Mouse (Mus musculus): ENCODE data around the gene Rnf227. TPM values are rescaled to one million over a fixed set of nuclear protein-coding genes. Genes with fewer than 3 reads are reported as not detected.

The Rnf227 gene
- polyA plus RNA-seq (2012; rRNA removed) (10.5 and 12.2 TPM in 2 replicates), polyA plus RNA-seq (2014; fragmentation: Nextera tagmentation; extraction: Ambion mirVana) (13.6 and 17.8 TPM in 2 replicates)

DNA sequence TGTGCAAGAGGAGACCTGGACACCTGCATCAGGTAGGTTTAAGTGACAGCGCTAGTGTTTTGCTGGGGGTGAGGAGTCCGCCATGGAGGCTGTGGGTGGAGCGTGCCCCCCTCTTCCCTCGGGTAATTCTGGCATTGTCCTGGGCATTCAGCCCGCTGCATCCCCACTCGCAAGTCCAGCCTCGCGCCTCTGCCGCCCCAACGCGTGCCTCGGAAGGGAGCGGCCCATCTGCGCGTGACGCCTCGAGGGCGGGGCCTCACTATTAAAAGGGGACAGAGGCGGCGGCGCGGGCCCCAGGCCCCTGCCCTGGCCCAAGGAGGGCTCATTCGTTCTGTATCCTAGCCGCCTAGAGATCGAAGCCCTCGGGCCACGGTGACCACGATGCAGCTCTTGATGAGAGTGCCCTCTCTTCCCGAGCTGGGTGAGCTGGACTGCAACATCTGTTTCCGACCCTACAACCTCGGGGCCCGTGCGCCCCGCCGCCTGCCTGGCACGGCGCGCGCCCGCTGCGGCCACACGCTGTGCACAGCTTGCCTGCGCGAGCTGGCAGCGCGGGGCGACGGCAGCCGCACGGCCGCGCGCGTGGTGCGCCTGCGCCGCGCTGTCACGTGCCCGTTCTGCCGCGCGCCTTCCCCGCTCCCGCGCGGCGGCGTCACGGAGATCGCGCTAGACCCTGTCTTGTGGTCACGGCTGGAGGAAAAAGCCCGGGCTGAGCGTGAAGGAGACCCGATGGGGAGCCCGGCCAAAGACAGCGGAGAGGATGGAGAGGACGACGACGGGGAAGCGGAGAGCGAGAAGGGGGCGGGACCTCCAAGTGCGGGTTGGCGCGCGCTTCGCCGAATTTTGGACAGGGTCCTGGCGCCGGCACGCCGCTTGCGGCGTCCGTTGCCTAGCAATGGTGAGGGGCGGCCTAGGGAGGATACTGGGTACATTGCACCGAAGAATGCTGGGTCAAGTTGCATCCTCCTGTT is at the start of gene Rnf227:
Gene Rnf227 (plus strand): TSS at position 301 of the 971 bp plus-strand sequence.
- no peaks in the 10 kb centered on the region for H3K27me3 ChIP-seq (ENCODE audit: control insufficient read depth, insufficient read depth, low read length)

DNA sequence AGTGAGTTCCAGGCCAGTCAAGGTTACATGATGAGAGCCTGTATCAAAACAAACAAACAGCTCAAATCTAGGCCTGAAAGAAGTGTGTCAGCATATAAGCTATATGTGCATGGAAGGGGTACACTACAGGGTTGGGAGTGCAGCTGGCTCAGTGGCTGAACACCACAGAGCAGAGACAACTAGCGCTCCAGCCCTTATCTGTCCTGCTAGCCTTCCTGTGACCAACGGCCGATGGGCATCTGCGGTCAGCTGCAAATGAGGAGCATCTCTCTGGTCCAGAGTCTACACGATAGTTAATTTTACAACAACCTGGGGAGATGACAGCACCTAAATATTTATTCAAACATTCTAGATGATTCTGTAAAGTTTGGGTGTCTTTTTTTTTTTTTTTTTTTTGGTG is 49.1 kb upstream of the Rnf227 start:
- ATAC-seq (ENCODE audit: low FRiP score, low read depth), result no peak
- no peak overlapping the region for H3K9ac ChIP-seq (ENCODE audit: low read depth, low read length, severe bottlenecking)

More for the DNA sequence above, at the start of gene Rnf227:
- TF ChIP-seq POLR2A (IDR thresholded peaks at IDR 0.05; ENCODE audit: borderline replicate concordance, extremely low read depth, insufficient read depth, insufficient read length), result peak; percentile 20; the same call in 1 of the 2 replicates
- Histone ChIP-seq H3K9ac (ENCODE audit: low read depth, low read length, severe bottlenecking) (peak within 1 kb of the TSS; percentile 73), H3K27ac (replicated peaks; ENCODE audit: low read depth, low read length) (peak within 1 kb of the TSS; percentile 75), H3K9me3 (ENCODE audit: control insufficient read depth, low read length) (no peaks in the 10 kb centered on the region), H3K4me2 (replicated peaks; ENCODE audit: low read depth, low read length, severe bottlenecking) (peak within 1 kb of the TSS; percentile 89), H3K4me3 (replicated peaks; ENCODE audit: low read length) (peak within 1 kb of the TSS; percentile 64), H3K36me3 (ENCODE audit: control insufficient read depth, insufficient read depth, low read length) (peaks cover 24% of the 10 kb centered on the region), H3K4me1 (ENCODE audit: control insufficient read depth, insufficient read depth, low read length) (peaks cover 15% of the 10 kb centered on the region)
- DNase-seq (ENCODE audit: low spot score) (peak; percentile 62), ATAC-seq (ENCODE audit: low FRiP score, low read depth) (peak; percentile 87)
- WGBS, result 2% methylated on average over 82 of the region's 99 CpGs

DNA sequence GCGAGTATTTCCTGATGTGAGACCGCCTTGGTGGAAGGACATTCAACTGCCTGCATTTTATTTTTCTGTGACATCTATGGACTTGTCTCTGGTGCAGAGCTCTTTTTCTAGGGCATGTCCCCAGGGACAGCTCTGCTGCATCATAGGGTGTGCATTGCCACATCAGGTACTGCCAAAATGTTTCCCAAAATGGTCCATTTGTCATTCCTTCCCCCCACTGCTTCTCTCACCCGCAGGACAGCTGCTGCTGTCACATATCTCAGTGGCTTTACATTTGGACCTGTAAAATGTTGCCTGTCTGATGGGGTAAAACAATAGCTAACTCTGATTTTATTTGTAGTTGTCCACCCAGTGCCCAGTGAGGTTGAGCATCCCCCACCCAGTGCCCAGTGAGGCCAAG is 45.0 kb upstream of the Rnf227 start:
- Histone ChIP-seq H3K27me3 (ENCODE audit: control insufficient read depth, insufficient read depth, low read length) (no peaks in the 10 kb centered on the region), H3K4me3 (replicated peaks; ENCODE audit: low read length) (no peak overlapping the region), H3K27ac (replicated peaks; ENCODE audit: low read depth, low read length) (no peak overlapping the region), H3K9ac (ENCODE audit: low read depth, low read length, severe bottlenecking) (no peak overlapping the region), H3K36me3 (ENCODE audit: control insufficient read depth, insufficient read depth, low read length) (peaks cover 26% of the 10 kb centered on the region), H3K4me2 (replicated peaks; ENCODE audit: low read depth, low read length, severe bottlenecking) (no peak overlapping the region), H3K9me3 (ENCODE audit: control insufficient read depth, low read length) (no peaks in the 10 kb centered on the region), H3K4me1 (ENCODE audit: control insufficient read depth, insufficient read depth, low read length) (no peaks in the 10 kb centered on the region)
- DNase-seq (ENCODE audit: low spot score) (no peak), ATAC-seq (ENCODE audit: low FRiP score, low read depth) (no peak)
- TF ChIP-seq POLR2A (IDR thresholded peaks at IDR 0.05; ENCODE audit: borderline replicate concordance, extremely low read depth, insufficient read depth, insufficient read length), result no peak
- 83% methylated on average over 3 of the region's 3 CpGs for WGBS

More for the DNA sequence above, 49.1 kb upstream of the Rnf227 start:
- Histone ChIP-seq H3K36me3 (ENCODE audit: control insufficient read depth, insufficient read depth, low read length) (no peaks in the 10 kb centered on the region), H3K4me2 (replicated peaks; ENCODE audit: low read depth, low read length, severe bottlenecking) (no peak overlapping the region), H3K4me1 (ENCODE audit: control insufficient read depth, insufficient read depth, low read length) (no peaks in the 10 kb centered on the region), H3K4me3 (replicated peaks; ENCODE audit: low read length) (no peak overlapping the region), H3K9me3 (ENCODE audit: control insufficient read depth, low read length) (no peaks in the 10 kb centered on the region), H3K27me3 (ENCODE audit: control insufficient read depth, insufficient read depth, low read length) (no peaks in the 10 kb centered on the region), H3K27ac (replicated peaks; ENCODE audit: low read depth, low read length) (no peak overlapping the region)
- 96% methylated on average over 5 of the region's 5 CpGs for WGBS
- no peak for DNase-seq (ENCODE audit: low spot score)
- TF ChIP-seq POLR2A (IDR thresholded peaks at IDR 0.05; ENCODE audit: borderline replicate concordance, extremely low read depth, insufficient read depth, insufficient read length), result no peak

DNA sequence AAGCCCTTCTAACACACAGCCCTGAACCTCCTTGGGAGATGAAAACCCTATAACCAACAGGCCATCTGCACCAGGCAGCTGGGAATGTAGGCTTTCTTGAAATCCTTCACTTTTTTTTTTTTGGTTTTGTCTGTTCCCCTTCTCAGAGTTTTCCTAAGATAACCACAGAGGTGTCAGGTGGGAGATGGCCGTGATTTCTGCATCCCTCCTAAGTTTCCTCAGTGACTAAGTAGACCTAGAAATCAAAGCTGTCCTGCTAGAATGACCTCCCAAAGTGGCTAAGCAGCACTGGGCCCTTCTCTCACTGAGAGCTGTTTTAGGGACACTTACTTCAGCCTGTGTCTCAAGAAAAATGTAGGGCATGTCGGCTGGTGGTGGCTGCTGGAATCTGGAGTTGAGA is 42.5 kb upstream of the Rnf227 start:
- H3K4me1 ChIP-seq (ENCODE audit: control insufficient read depth, insufficient read depth, low read length), result no peaks in the 10 kb centered on the region
- no peak overlapping the region for H3K4me3 ChIP-seq (replicated peaks; ENCODE audit: low read length)
- H3K4me2 ChIP-seq (replicated peaks; ENCODE audit: low read depth, low read length, severe bottlenecking), result no peak overlapping the region
- ATAC-seq (ENCODE audit: low FRiP score, low read depth) (no peak), DNase-seq (ENCODE audit: low spot score) (no peak)
- H3K9me3 ChIP-seq (ENCODE audit: control insufficient read depth, low read length), result no peaks in the 10 kb centered on the region
- no peak overlapping the region for H3K9ac ChIP-seq (ENCODE audit: low read depth, low read length, severe bottlenecking)
- no peak for TF ChIP-seq POLR2A (IDR thresholded peaks at IDR 0.05; ENCODE audit: borderline replicate concordance, extremely low read depth, insufficient read depth, insufficient read length)
- WGBS, result 98% methylated on average over 2 of the region's 2 CpGs
- H3K27me3 ChIP-seq (ENCODE audit: control insufficient read depth, insufficient read depth, low read length), result no peaks in the 10 kb centered on the region
- no peak overlapping the region for H3K27ac ChIP-seq (replicated peaks; ENCODE audit: low read depth, low read length)
- H3K36me3 ChIP-seq (ENCODE audit: control insufficient read depth, insufficient read depth, low read length), result peaks cover 48% of the 10 kb centered on the region

DNA sequence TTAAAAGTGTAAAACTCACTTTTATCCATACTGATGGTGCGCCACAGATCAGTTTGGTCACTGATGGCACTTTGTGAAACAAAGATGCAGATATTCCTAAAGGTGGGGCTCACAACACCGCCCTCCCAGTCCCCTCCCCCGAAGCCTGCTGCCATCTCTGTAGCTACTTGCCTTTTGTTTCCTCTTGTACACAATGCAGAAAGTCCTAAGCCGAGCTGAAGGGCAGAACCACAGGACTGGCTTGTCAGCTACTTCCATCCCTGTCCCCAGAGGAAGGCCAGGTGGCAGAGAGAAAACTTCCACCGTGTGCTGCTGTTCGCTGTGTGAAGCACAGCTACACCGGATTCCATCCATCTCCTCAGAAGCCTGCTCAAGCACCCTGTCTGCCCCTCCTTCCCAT is 42.0 kb upstream of the Rnf227 start:
- 81% methylated on average over 7 of the region's 7 CpGs for WGBS
- no peak for ATAC-seq (ENCODE audit: low FRiP score, low read depth)

More for the DNA sequence above, 42.0 kb upstream of the Rnf227 start:
- no peaks in the 10 kb centered on the region for H3K27me3 ChIP-seq (ENCODE audit: control insufficient read depth, insufficient read depth, low read length)
- no peak overlapping the region for H3K4me3 ChIP-seq (replicated peaks; ENCODE audit: low read length)
- H3K9ac ChIP-seq (ENCODE audit: low read depth, low read length, severe bottlenecking), result no peak overlapping the region
- no peak overlapping the region for H3K27ac ChIP-seq (replicated peaks; ENCODE audit: low read depth, low read length)
- TF ChIP-seq POLR2A (IDR thresholded peaks at IDR 0.05; ENCODE audit: borderline replicate concordance, extremely low read depth, insufficient read depth, insufficient read length), result no peak
- H3K9me3 ChIP-seq (ENCODE audit: control insufficient read depth, low read length), result no peaks in the 10 kb centered on the region
- no peak for DNase-seq (ENCODE audit: low spot score)
- H3K36me3 ChIP-seq (ENCODE audit: control insufficient read depth, insufficient read depth, low read length), result peaks cover 52% of the 10 kb centered on the region
- H3K4me2 ChIP-seq (replicated peaks; ENCODE audit: low read depth, low read length, severe bottlenecking), result no peak overlapping the region
- no peaks in the 10 kb centered on the region for H3K4me1 ChIP-seq (ENCODE audit: control insufficient read depth, insufficient read depth, low read length)
